In genomic region chr3:109026462-109026990, GRCm38 (mm10) we compare ENCODE assay signal across 8 mouse cellular contexts. TPM values are rescaled to one million over a fixed set of nuclear protein-coding genes. Genes with fewer than 3 reads are reported as not detected.
DNase-seq lines count a peak whose midpoint lies in the region; ATAC-seq and TF ChIP-seq lines count a peak whose summit lies in the region.

No protein-coding gene starts in this region.

- H3K36me3 ChIP-seq in midbrain, embryonic 12.5 days = no peaks in the 10 kb centered on the region

- H3K27me3 ChIP-seq in cerebellum, adult 2 months (ENCODE audit: control insufficient read depth, insufficient read depth, low read length) = no peaks in the 10 kb centered on the region
- no peaks in the 10 kb centered on the region for H3K27me3 ChIP-seq in midbrain, embryonic 12.5 days

- peak; percentile 23 for DNase-seq in lung, adult 2 months
- no peak for DNase-seq in lung, postnatal 25 days (ENCODE audit: low spot score)
- peak; percentile 26 to 34 for DNase-seq in cerebellum, adult 2 months
- DNase-seq in heart, adult 9 months (ENCODE audit: low spot score in 2 of 2) = peak; percentile 36 to 41
- DNase-seq in kidney, postnatal 10 days = peak; percentile 48
- DNase-seq in adrenal gland, postnatal 14 days = no peak
- DNase-seq in spleen, adult 18-20 months = no peak

- 2% methylated on average over 15 of the region's 15 CpGs for WGBS in lung, adult 2 months
- WGBS in cerebellum, adult 2 months = 2% methylated on average over 15 of the region's 15 CpGs
- 9% methylated on average over 15 of the region's 15 CpGs for WGBS in midbrain, embryonic 12.5 days

- H3K4me1 ChIP-seq in lung, adult 2 months (ENCODE audit: control insufficient read depth, insufficient read depth, low read length) = peaks cover 14% of the 10 kb centered on the region
- H3K4me1 ChIP-seq in cerebellum, adult 2 months (ENCODE audit: control insufficient read depth, insufficient read depth, low read length) = no peaks in the 10 kb centered on the region; the same call in 1 of the 2 replicates
- H3K4me1 ChIP-seq in midbrain, embryonic 12.5 days = peaks cover 19% of the 10 kb centered on the region

- H3K9me3 ChIP-seq in midbrain, embryonic 12.5 days = no peaks in the 10 kb centered on the region

- H3K4me2 ChIP-seq in midbrain, embryonic 12.5 days (replicated peaks) = peak overlapping the region; percentile 76

- no peak for TF ChIP-seq CTCF in lung, adult 2 months (IDR thresholded peaks at IDR 0.05; ENCODE audit: insufficient read depth, low read length)
- TF ChIP-seq CTCF in cerebellum, adult 2 months (IDR thresholded peaks at IDR 0.05; ENCODE audit: borderline replicate concordance, insufficient read depth, low read depth, low read length) = no peak

- H3K27ac ChIP-seq in cerebellum, adult 2 months (ENCODE audit: insufficient read depth, low read length) = no peak overlapping the region
- H3K27ac ChIP-seq in midbrain, embryonic 12.5 days (replicated peaks) = 0 out of 2 replicates have a peak overlapping the region, but pooled peaks have one; percentile 68

- no peak for TF ChIP-seq POLR2A in lung, adult 2 months (IDR thresholded peaks at IDR 0.05; ENCODE audit: borderline replicate concordance, extremely low read depth, low read depth, low read length)
- TF ChIP-seq POLR2A in cerebellum, adult 2 months (IDR thresholded peaks at IDR 0.05; ENCODE audit: borderline replicate concordance, insufficient read depth, low read length) = no peak

- H3K9ac ChIP-seq in midbrain, embryonic 12.5 days (replicated peaks) = peak overlapping the region; percentile 86

- no peak for ATAC-seq in midbrain, embryonic 12.5 days (ENCODE audit: low FRiP score, low read depth)

- peak overlapping the region; percentile 71 for H3K4me3 ChIP-seq in lung, adult 2 months (replicated peaks; ENCODE audit: extremely low read depth, low read depth, low read length)
- H3K4me3 ChIP-seq in cerebellum, adult 2 months (replicated peaks; ENCODE audit: insufficient read depth, low read depth, low read length) = peak overlapping the region; percentile 66
- peak overlapping the region; percentile 73 for H3K4me3 ChIP-seq in midbrain, embryonic 12.5 days

RNA-seq across cellular contexts. Expression of gene Fam102b, which starts 0.9 kb away (rescaled TPM):
- polyA plus RNA-seq in lung, adult 2 months (2012; rRNA removed) = 7.5 and 10.7 TPM in 2 replicates
- polyA plus RNA-seq in cerebellum, adult 2 months (2012; rRNA removed) = 13.8 and 14.3 TPM in 2 replicates
- polyA plus RNA-seq in midbrain, embryonic 12.5 days (2016; fragmentation: Nextera tagmentation; extraction: Ambion mirVana) = 11.7 and 12.0 TPM in 2 replicates
- 10.8 and 18.3 TPM in 2 replicates for total RNA-seq in adrenal gland, postnatal 14 days (2021)

RNA-seq across cellular contexts. Expression of gene Slc25a54, which starts 53.7 kb away (rescaled TPM):
- not detected in 2 replicates for polyA plus RNA-seq in lung, adult 2 months (2012; rRNA removed)
- not detected in 2 replicates for polyA plus RNA-seq in cerebellum, adult 2 months (2012; rRNA removed)
- polyA plus RNA-seq in midbrain, embryonic 12.5 days (2016; fragmentation: Nextera tagmentation; extraction: Ambion mirVana) = not detected in 2 replicates
- not detected in 2 replicates for total RNA-seq in adrenal gland, postnatal 14 days (2021)

Comparison
In these comparisons a context has a peak if more than half of its experiments do, and no peak if none do; other contexts are left out.
1. DNase-seq: peak in lung, adult 2 months (single experiment), cerebellum, adult 2 months (2 of 2), heart, adult 9 months (2 of 2) and kidney, postnatal 10 days (single experiment); none in lung, postnatal 25 days (single experiment), adrenal gland, postnatal 14 days (single experiment) and spleen, adult 18-20 months (0 of 2).
2. Peak in every context shown above with its lines, with median percentiles within 50 percentile points of each other: H3K4me3 ChIP-seq.